Mouse (Mus musculus): ENCODE data around the gene Tnik. TPM values are rescaled to one million over a fixed set of nuclear protein-coding genes. Genes with fewer than 3 reads are reported as not detected.

Gene Tnik
- polyA plus RNA-seq, 1 experiment from 2014 or later = 9.8 TPM

GRCm38 (mm10) chr3:28385199-28385975 lies 122.4 kb downstream of the Tnik start:
- Histone ChIP-seq H3K27me3 (no peaks in the 10 kb centered on the region), H3K27ac (no peak overlapping the region), H3K4me1 (no peaks in the 10 kb centered on the region), H3K9me3 (no peaks in the 10 kb centered on the region), H3K9ac (no peak overlapping the region), H3K4me3 (no peak overlapping the region), H3K4me2 (no peak overlapping the region), H3K36me3 (no peaks in the 10 kb centered on the region)
- WGBS = 90% methylated on average over 10 of the region's 10 CpGs
- ATAC-seq (ENCODE audit: borderline replicate concordance, extremely low read depth, low FRiP score, low TSS enrichment) = no peak

GRCm38 (mm10) chr3:28388540-28388939 lies 125.5 kb downstream of the Tnik start:
- WGBS = 77% methylated on average over 3 of the region's 3 CpGs
- no peak for ATAC-seq (ENCODE audit: borderline replicate concordance, extremely low read depth, low FRiP score, low TSS enrichment)
- no peak overlapping the region for H3K9ac ChIP-seq
- no peak overlapping the region for H3K27ac ChIP-seq
- H3K36me3 ChIP-seq = no peaks in the 10 kb centered on the region
- no peak overlapping the region for H3K4me3 ChIP-seq
- no peaks in the 10 kb centered on the region for H3K4me1 ChIP-seq
- no peaks in the 10 kb centered on the region for H3K9me3 ChIP-seq
- no peaks in the 10 kb centered on the region for H3K27me3 ChIP-seq
- no peak overlapping the region for H3K4me2 ChIP-seq

- Histone ChIP-seq H3K27me3 (no peaks in the 10 kb centered on the region), H3K4me1 (no peaks in the 10 kb centered on the region), H3K9ac (no peak overlapping the region), H3K4me2 (no peak overlapping the region), H3K27ac (no peak overlapping the region), H3K4me3 (no peak overlapping the region), H3K9me3 (no peaks in the 10 kb centered on the region), H3K36me3 (no peaks in the 10 kb centered on the region)
- no peak for ATAC-seq (ENCODE audit: borderline replicate concordance, extremely low read depth, low FRiP score, low TSS enrichment)
- 90% methylated on average over 2 of the region's 2 CpGs for WGBS
Measured at GRCm38 (mm10) chr3:28390183-28390582, 127.2 kb downstream of the Tnik start.

- no peak for ATAC-seq (ENCODE audit: borderline replicate concordance, extremely low read depth, low FRiP score, low TSS enrichment)
- no peaks in the 10 kb centered on the region for H3K27me3 ChIP-seq
- no peaks in the 10 kb centered on the region for H3K36me3 ChIP-seq
- H3K9ac ChIP-seq = no peak overlapping the region
- H3K4me2 ChIP-seq = no peak overlapping the region
- no peaks in the 10 kb centered on the region for H3K9me3 ChIP-seq
- H3K4me1 ChIP-seq = no peaks in the 10 kb centered on the region
- no peak overlapping the region for H3K27ac ChIP-seq
- no peak overlapping the region for H3K4me3 ChIP-seq
Measured at GRCm38 (mm10) chr3:28392542-28392941, 129.5 kb downstream of the Tnik start.

- H3K4me3 ChIP-seq = no peak overlapping the region
- WGBS = 89% methylated on average over 1 of the region's 1 CpGs
- no peaks in the 10 kb centered on the region for H3K27me3 ChIP-seq
- no peaks in the 10 kb centered on the region for H3K9me3 ChIP-seq
- H3K4me1 ChIP-seq = no peaks in the 10 kb centered on the region
- H3K9ac ChIP-seq = no peak overlapping the region
- no peak overlapping the region for H3K4me2 ChIP-seq
- H3K27ac ChIP-seq = no peak overlapping the region
- no peaks in the 10 kb centered on the region for H3K36me3 ChIP-seq
- no peak for ATAC-seq (ENCODE audit: borderline replicate concordance, extremely low read depth, low FRiP score, low TSS enrichment)
Measured at GRCm38 (mm10) chr3:28398781-28399180, 135.8 kb downstream of the Tnik start.

- 77% methylated on average over 9 of the region's 9 CpGs for WGBS
- H3K9me3 ChIP-seq = no peaks in the 10 kb centered on the region
- H3K4me2 ChIP-seq = no peak overlapping the region
- H3K27ac ChIP-seq = no peak overlapping the region
- no peak overlapping the region for H3K9ac ChIP-seq
- no peaks in the 10 kb centered on the region for H3K4me1 ChIP-seq
- no peaks in the 10 kb centered on the region for H3K27me3 ChIP-seq
- no peak for ATAC-seq (ENCODE audit: borderline replicate concordance, extremely low read depth, low FRiP score, low TSS enrichment)
- no peak overlapping the region for H3K4me3 ChIP-seq
- no peaks in the 10 kb centered on the region for H3K36me3 ChIP-seq
Measured at GRCm38 (mm10) chr3:28399593-28400216, 136.7 kb downstream of the Tnik start.

GRCm38 (mm10) chr3:28401335-28401734 lies 138.3 kb downstream of the Tnik start:
- 63% methylated on average over 9 of the region's 9 CpGs for WGBS
- Histone ChIP-seq H3K9me3 (no peaks in the 10 kb centered on the region), H3K36me3 (no peaks in the 10 kb centered on the region), H3K9ac (no peak overlapping the region), H3K27me3 (no peaks in the 10 kb centered on the region), H3K4me1 (no peaks in the 10 kb centered on the region), H3K4me3 (no peak overlapping the region), H3K27ac (no peak overlapping the region), H3K4me2 (no peak overlapping the region)
- ATAC-seq (ENCODE audit: borderline replicate concordance, extremely low read depth, low FRiP score, low TSS enrichment) = no peak

- no peak for ATAC-seq (ENCODE audit: borderline replicate concordance, extremely low read depth, low FRiP score, low TSS enrichment)
- no peaks in the 10 kb centered on the region for H3K27me3 ChIP-seq
- no peak overlapping the region for H3K4me3 ChIP-seq
- 65% methylated on average over 6 of the region's 6 CpGs for whole genome bisulfite sequencing
- H3K4me1 ChIP-seq = no peaks in the 10 kb centered on the region
- no peak overlapping the region for H3K27ac ChIP-seq
- no peaks in the 10 kb centered on the region for H3K9me3 ChIP-seq
- H3K36me3 ChIP-seq = no peaks in the 10 kb centered on the region
- no peak overlapping the region for H3K4me2 ChIP-seq
- H3K9ac ChIP-seq = no peak overlapping the region
Measured at GRCm38 (mm10) chr3:28402221-28402620, 139.2 kb downstream of the Tnik start.

- no peak overlapping the region for H3K4me2 ChIP-seq
- H3K27me3 ChIP-seq = no peaks in the 10 kb centered on the region
- whole genome bisulfite sequencing = 66% methylated on average over 2 of the region's 2 CpGs
- H3K36me3 ChIP-seq = no peaks in the 10 kb centered on the region
- H3K9me3 ChIP-seq = no peaks in the 10 kb centered on the region
- ATAC-seq (ENCODE audit: borderline replicate concordance, extremely low read depth, low FRiP score, low TSS enrichment) = no peak
- no peak overlapping the region for H3K4me3 ChIP-seq
- H3K27ac ChIP-seq = no peak overlapping the region
- no peak overlapping the region for H3K9ac ChIP-seq
- 0 out of 2 replicates have a peak, but pooled peaks cover 5% of the 10 kb centered on the region for H3K4me1 ChIP-seq
Measured at GRCm38 (mm10) chr3:28405391-28405790, 142.4 kb downstream of the Tnik start.

- WGBS = 30% methylated on average over 12 of the region's 12 CpGs
- H3K9ac ChIP-seq = no peak overlapping the region
- peak overlapping the region; percentile 59 for H3K27ac ChIP-seq
- H3K4me1 ChIP-seq = 0 out of 2 replicates have a peak, but pooled peaks cover 5% of the 10 kb centered on the region
- ATAC-seq (ENCODE audit: borderline replicate concordance, extremely low read depth, low FRiP score, low TSS enrichment) = peak; percentile 93; the same call in 1 of the 2 replicates
- H3K4me3 ChIP-seq = no peak overlapping the region
- H3K36me3 ChIP-seq = no peaks in the 10 kb centered on the region
- H3K9me3 ChIP-seq = no peaks in the 10 kb centered on the region
- peak overlapping the region; percentile 11; the same call in 1 of the 2 replicates for H3K4me2 ChIP-seq
- no peaks in the 10 kb centered on the region for H3K27me3 ChIP-seq
Measured at GRCm38 (mm10) chr3:28408859-28409459, 145.9 kb downstream of the Tnik start.

GRCm38 (mm10) chr3:28410269-28410668 lies 147.3 kb downstream of the Tnik start:
- Histone ChIP-seq H3K27ac (no peak overlapping the region), H3K36me3 (no peaks in the 10 kb centered on the region), H3K4me3 (no peak overlapping the region), H3K27me3 (no peaks in the 10 kb centered on the region), H3K4me2 (no peak overlapping the region), H3K9me3 (no peaks in the 10 kb centered on the region), H3K4me1 (0 out of 2 replicates have a peak, but pooled peaks cover 5% of the 10 kb centered on the region), H3K9ac (no peak overlapping the region)
- no peak for ATAC-seq (ENCODE audit: borderline replicate concordance, extremely low read depth, low FRiP score, low TSS enrichment)
- 72% methylated on average over 3 of the region's 3 CpGs for WGBS

GRCm38 (mm10) chr3:28415986-28416385 lies 153.0 kb downstream of the Tnik start:
- Histone ChIP-seq H3K9ac (no peak overlapping the region), H3K27ac (no peak overlapping the region), H3K9me3 (no peaks in the 10 kb centered on the region), H3K4me1 (no peaks in the 10 kb centered on the region), H3K36me3 (no peaks in the 10 kb centered on the region), H3K4me2 (no peak overlapping the region), H3K4me3 (no peak overlapping the region), H3K27me3 (no peaks in the 10 kb centered on the region)
- WGBS = 59% methylated on average over 2 of the region's 2 CpGs
- no peak for ATAC-seq (ENCODE audit: borderline replicate concordance, extremely low read depth, low FRiP score, low TSS enrichment)
